Mouse (Mus musculus): ENCODE data around the gene Grb2.

DNA sequence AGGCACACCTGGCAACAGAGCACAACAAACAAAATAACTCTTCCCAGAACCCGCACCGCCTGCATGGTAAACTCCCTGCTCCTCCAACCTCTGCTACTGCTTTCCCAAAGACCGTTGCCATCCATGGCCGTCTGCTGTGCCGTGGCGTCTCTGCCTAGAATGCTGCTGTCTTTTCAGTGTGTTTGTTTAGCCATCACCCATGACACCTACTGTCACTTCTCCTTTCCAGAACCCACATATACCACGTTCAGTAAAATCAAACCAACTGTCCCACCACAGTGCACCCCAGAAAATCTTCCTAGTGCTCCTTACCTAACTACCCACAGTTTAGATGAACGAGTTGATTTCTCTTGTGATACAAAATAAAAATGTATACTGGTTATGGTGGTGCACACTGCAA lies 31.7 kb downstream of the Grb2 start:
- no peak for TF ChIP-seq GATA1 (IDR thresholded peaks at IDR 0.05; ENCODE audit: low read length)
- TF ChIP-seq TAL1 (IDR thresholded peaks at IDR 0.05; ENCODE audit: low read length) = no peak
